Mouse (Mus musculus) thymus, postnatal 14 days (tissue): ENCODE measurements at regions not wholly inside any gene's neighbourhood (a gene's known extent, or its start where the extent isn't known, plus 50 kb on each side); places are given as distances from the start of the nearest gene placed in this dataset.
"Not testable (repeated sequence)": the region's sequence is repeated elsewhere in the genome, so short reads cannot be mapped to it uniquely, and the experiment has no call there.

Experiments
- DNase-seq: peaks from one replicate; pipeline ENCODE4 v3.0.0; 2021

GRCm38 (mm10) chrX:50600262-50600661, 172.0 kb upstream of the Olfr1324 start:
- not testable (repeated sequence) for DNase-seq

DNA sequence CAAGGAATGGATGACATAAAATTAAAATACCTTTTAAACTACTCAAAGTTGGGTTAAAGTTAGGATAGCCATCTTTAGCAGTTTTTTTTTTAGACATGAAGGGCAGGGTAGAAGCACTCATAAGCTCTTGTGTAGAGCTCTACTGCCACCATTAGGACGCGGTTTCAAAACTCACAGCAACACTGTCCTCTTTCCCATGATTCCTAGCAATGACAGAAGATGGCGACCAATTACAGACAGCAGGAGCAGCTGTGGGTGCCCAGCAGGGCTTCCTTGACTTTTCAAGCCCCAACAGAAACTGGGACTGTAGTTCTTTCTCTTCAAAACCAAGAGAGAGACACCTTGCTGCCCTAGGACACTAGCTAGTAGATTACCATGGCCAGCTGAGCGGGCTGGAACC, 171.5 kb upstream of the Olfr1324 start:
- no peak for DNase-seq

- not testable (repeated sequence) for DNase-seq
Measured at GRCm38 (mm10) chrX:50597626-50598025, 169.3 kb upstream of the Olfr1324 start.

GRCm38 (mm10) chrX:50597105-50597504, 168.8 kb upstream of the Olfr1324 start:
- DNase-seq: no peak

DNA sequence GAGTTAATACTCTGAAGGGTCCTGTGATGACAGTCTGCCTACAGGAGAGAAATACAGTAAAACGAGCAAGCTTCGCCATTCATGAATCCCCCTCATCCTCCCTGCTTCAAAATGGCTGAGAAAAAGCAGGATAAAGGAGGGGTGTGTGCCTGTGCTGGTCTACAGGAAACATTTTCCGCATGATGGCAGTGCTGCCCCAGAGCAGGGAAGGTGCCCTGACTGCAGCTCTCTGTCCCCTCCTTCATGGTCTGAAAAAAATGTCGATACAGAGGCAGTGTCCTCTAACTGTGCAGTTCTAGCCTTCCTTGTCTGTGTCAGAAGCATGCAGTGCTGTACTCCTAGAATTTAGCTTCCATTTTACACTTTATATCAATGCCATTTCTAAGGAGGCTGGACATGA, 166.7 kb upstream of the Olfr1324 start:
- not testable (repeated sequence) for DNase-seq

DNA sequence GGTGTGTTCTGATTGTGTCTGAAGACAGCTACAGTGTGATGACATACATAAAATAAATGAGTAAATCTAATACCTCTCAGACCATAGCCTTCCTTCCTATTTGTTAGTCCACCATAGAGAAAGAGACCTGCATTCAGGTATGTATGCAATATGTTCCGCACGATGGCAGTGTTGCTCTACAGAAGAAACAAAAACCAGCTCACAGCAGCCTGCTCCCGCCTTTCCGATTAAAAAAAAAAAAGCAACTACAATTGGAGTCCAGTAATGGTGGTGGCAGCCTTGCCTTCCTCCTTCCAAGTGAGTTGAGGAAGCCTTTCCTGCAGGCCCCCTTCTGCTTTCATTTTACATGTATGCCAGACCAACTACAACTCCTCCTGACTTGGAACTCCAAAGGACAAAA, 163.2 kb upstream of the Olfr1324 start:
- no peak for DNase-seq

GRCm38 (mm10) chrX:50590673-50591341, 162.5 kb upstream of the Olfr1324 start:
- no peak for DNase-seq

GRCm38 (mm10) chrX:50588892-50589291, 160.6 kb upstream of the Olfr1324 start:
- no peak for DNase-seq

- DNase-seq: no peak
Measured at GRCm38 (mm10) chrX:50583741-50584580, 155.7 kb upstream of the Olfr1324 start.

DNA sequence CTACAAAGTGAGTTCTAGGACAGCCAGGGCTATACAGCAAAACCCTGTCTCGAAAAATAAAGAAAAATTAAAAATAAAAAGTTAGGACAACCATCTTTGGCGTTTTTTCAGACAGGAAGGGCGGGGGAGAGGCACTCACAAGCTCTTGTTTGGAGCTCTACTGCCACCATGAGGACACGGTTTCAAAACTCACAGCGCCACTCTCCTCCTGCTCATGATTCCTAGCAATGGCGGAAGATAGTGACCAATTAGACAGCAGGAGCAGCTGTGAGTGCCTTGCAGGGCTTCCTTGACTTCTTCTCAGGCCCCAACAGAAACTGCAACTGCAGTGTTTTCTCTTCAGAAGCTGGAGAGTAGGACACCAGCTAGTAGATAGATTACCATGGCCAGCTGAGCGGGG, 151.9 kb upstream of the Olfr1324 start:
- no peak for DNase-seq

- no peak for DNase-seq
Measured at GRCm38 (mm10) chrX:50576824-50577223, 148.5 kb upstream of the Olfr1324 start.

DNA sequence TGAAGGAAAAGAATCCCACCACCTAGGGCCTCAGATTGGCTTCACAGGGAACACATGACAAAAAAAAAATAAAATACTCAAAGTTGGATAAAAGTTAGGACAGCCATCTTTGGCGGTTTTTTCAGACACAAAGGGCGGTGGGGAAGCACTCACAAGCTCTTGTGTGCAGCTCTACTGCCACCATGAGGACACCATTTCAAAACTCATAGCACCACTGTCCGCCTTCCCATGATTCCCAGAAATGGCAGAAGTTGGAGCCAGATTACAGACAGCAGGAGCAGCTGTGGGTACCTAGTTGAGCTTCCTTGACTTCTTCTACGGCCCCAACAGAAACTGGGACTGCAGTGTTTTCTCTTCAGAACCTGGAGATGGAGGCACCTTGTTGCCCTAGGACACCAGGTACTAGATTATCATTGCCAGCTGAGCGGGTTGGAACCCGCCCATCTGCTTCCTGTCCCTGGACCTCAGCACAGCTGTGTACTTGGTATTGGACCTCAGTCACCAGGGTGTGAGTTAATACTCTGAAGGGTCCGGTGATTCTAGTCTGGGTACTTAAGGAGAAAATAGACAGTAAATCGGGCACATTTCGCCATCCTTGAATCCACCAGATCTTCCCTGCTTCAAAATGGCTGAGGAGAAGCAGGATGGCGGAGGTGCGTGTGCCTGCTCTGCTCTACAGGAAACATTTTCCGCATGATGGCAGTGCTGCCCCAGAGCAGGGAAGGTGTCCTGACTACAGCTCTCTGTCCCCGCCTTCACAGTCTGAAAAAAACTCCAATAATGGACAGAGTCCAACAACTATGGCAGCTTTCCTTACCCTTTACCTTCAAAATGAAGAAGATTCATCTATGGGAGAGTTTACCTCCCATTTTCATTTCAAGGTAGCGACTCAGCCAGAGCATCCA, 144.1 kb upstream of the Olfr1324 start:
- DNase-seq: not testable (repeated sequence)

DNA sequence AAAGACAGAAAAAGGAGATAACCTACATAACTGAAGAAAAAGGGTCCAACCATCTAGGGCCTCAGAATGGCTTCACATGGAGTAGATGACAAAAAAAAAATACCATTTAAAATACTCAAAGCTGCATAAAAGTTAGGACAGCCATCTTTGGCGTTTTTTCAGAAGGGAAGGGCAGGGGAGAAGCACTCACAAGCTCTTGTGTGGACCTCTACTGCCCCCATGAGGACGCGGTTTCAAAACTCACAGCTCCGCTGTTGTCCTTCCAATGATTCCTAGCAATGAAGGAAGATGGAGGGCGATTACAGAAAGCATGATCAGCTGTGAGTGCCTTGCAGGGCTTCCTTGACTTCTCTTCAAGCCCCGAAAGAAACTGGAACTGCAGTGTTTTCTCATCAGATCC, 140.8 kb upstream of the Olfr1324 start:
- no peak for DNase-seq

GRCm38 (mm10) chrX:50566345-50566744, 138.0 kb upstream of the Olfr1324 start:
- no peak for DNase-seq

GRCm38 (mm10) chrX:50565031-50565430, 136.7 kb upstream of the Olfr1324 start:
- DNase-seq: peak; percentile 15

DNA sequence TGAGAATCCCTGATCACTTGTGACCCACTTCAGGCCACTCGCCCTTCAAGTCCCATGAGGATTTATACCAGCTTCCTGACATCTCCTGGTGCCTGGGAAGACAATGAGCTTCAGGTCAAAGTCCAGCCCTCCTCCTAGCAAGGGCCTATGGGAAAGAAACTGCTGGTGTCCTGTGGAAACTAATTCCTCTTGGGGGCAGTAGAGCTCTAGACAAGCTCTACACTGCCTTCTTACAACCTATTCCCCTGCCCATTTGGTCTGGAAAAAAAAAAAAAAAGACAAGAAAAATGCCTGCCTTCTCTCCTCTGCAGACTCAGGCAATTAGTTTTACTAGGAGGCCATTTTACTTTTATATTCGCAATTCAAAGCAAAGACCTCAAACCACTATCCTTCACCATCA, 132.6 kb upstream of the Olfr1324 start:
- DNase-seq: no peak

- DNase-seq: no peak
Measured at GRCm38 (mm10) chrX:50550297-50550696, 122.0 kb upstream of the Olfr1324 start.

DNA sequence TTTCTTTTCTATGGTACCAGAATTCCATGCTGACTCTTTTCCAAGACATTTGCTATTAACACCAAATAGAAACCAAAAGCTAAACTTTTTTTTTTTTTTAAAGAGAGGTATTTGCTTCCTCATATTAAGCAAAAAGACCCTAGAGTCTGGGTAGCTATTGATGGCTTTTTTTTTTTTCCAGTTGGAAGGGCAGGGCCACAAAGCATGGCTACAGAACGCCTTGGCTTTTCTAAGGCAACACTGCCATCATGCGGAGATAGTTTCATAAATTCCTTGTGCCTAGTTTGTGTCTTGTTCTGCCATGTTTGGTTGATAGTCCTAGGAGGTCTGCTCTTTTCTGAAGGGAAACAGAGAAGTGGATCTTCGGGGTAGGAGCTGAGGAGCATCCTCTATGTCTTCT, 121.4 kb upstream of the Olfr1324 start:
- DNase-seq: no peak

- DNase-seq: not testable (repeated sequence)
Measured at GRCm38 (mm10) chrX:50537785-50538159, 109.5 kb upstream of the Olfr1324 start.

- DNase-seq: peak; percentile 63
Measured at GRCm38 (mm10) chrX:50537122-50537784, 109.0 kb upstream of the Olfr1324 start.

GRCm38 (mm10) chrX:50504047-50504446, 75.7 kb upstream of the Olfr1324 start:
- DNase-seq: no peak

GRCm38 (mm10) chrX:50501181-50501580, 72.9 kb upstream of the Olfr1324 start:
- DNase-seq: no peak
